Mouse (Mus musculus): Measurements from ENCODE around the gene Tmem235.

The Tmem235 gene

GRCm38 (mm10) chr11:117864805-117865204 lies 4.3 kb downstream of the Tmem235 start:
- no peak for DNase-seq (ENCODE audit: low read depth, low spot score)

DNA sequence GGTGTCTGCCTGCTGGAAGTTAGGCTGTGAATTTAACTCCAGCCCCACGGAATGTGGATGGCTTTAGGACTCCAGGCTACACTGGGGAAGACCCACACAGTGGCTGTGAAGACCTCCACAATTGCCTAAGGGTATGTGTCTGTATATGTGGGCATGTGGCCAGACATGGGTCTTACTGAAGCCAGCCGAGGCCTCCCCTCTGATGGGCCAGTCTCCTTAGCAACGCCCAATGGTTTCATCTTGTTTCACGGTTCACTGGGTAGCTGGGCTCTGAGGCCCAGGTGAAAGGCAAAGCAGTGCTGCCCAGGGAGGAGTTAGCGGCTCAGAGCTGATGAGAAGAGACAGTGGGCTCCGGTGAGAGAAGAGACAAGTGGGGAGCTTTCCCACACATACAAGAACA lies 5.4 kb downstream of the Tmem235 start:
- no peak for DNase-seq (ENCODE audit: low read depth, low spot score)

GRCm38 (mm10) chr11:117870688-117871365 lies 10.3 kb downstream of the Tmem235 start:
- peak; percentile 85 for DNase-seq (ENCODE audit: low read depth, low spot score)

GRCm38 (mm10) chr11:117871376-117871775 lies 10.8 kb downstream of the Tmem235 start:
- DNase-seq (ENCODE audit: low read depth, low spot score): no peak

DNA sequence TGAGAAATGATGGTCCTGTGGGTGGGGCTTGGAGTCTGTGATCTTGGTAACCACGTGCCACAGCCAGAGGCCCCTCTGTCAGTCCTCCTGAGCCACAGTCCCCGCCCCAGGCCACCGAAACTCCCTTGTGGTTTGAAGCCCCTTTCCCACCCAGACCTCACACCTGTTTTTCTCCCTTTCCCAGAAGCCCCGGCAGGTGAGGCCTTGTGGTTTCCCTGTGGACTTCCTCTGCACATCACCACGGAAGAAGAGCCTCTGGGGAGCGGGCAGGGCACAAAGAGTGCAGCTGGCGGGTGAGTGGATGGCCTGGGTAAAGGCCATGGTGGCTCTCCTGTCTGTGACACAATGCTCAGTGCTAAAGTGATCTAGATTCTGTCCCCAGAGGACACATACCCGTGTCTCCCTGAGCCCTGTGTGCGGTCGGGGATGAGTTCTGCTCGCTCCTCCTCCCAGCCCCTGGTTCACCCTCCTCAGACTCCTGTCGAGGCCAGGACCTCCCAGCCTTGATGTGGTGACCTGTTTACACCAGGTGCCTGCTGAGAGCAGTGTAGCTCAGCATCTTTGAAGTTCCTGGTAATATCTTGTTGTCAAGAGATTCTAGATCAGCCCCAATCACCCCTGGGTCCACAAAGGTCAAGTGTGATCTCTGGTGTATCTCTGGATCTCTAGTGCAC lies 11.5 kb downstream of the Tmem235 start:
- no peak for DNase-seq (ENCODE audit: low read depth, low spot score)

DNA sequence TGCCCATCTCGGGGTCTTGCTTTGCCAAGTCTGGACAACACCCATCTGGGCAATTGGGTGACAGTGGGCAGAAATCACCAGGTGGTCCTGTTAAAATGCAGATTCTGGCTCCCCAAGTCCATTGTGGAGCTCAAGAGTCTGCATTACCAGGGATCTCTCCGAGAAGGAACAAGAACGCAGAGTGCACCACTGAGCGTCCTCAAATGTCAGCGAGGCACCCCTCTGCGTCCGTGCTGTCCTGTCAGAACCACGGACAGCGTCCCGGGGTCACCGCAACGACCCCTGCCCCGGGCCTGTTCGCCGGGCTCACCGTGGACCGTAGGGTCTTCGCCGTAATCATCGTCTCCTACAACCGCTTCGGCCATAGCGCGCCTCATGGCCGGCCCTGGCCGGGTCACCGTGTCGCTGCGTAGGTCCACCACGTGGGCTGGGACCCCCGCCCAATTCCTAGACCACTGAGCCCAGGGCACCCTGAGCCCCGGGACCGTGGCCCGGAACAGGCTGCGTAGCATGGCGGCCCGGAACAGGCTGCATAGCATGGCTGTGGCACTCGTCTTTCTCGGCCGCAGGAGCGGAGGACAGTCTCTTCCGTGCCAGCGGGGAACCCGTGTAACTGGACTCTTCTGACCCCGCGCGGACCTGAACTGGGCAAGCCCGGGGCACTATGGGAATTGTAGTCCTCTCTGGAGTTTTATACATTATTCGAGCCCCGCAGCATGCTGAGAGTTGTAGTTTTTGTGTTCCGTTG lies 12.5 kb downstream of the Tmem235 start, which contains the start of gene Tha1:
Gene Tha1, minus strand, starts transcription at position 621 of the 748 bp plus-strand sequence.
- no peak for DNase-seq (ENCODE audit: low read depth, low spot score)

GRCm38 (mm10) chr11:117874419-117874818 lies 13.9 kb downstream of the Tmem235 start:
- DNase-seq (ENCODE audit: low read depth, low spot score): peak; percentile 72

DNA sequence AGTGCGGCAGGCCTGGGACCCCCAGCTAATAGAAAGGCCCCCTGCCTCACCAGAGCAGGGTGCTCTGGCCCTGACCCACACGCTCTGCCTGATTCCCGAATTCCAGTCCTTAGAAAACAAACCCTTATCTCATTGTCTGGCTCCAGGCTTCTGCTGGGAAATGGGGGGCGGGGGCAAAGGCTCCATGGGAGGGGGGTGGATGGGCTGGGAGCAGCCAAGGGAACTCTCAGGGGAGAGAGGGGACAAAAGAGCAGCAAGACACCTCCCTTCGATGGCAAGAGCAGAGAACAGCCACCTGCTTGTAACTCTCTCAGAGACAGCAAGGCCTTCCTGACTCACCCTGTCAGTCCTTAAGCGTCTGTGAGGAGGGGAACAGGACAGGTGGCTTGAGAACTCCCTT lies 15.1 kb downstream of the Tmem235 start:
- DNase-seq (ENCODE audit: low read depth, low spot score): peak; percentile 49

- no peak for DNase-seq (ENCODE audit: low read depth, low spot score)
Measured at GRCm38 (mm10) chr11:117877917-117878745, 17.6 kb downstream of the Tmem235 start.

GRCm38 (mm10) chr11:117878892-117879291 lies 18.3 kb downstream of the Tmem235 start:
- peak; percentile 55 for DNase-seq (ENCODE audit: low read depth, low spot score)

DNA sequence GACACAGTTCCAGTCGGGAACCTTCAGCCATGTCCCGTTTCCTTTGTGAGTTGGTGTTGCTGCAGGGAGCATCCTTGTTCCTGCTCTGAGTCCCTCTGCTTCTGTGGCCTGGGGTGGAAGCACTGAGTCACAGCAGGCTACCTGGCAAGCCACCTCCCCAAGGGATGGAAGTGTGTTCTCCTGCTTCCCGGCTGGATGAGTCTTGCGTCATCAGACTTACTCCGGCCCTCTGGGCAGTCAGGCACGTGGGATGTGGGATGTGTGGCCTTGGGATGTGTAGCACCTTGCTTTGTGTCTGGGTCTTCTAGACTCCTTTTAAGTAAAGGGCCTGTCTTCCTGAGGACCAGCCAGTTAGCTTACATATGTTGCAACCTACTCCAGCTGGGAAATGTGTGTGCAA lies 19.1 kb downstream of the Tmem235 start:
- no peak for DNase-seq (ENCODE audit: low read depth, low spot score)

DNA sequence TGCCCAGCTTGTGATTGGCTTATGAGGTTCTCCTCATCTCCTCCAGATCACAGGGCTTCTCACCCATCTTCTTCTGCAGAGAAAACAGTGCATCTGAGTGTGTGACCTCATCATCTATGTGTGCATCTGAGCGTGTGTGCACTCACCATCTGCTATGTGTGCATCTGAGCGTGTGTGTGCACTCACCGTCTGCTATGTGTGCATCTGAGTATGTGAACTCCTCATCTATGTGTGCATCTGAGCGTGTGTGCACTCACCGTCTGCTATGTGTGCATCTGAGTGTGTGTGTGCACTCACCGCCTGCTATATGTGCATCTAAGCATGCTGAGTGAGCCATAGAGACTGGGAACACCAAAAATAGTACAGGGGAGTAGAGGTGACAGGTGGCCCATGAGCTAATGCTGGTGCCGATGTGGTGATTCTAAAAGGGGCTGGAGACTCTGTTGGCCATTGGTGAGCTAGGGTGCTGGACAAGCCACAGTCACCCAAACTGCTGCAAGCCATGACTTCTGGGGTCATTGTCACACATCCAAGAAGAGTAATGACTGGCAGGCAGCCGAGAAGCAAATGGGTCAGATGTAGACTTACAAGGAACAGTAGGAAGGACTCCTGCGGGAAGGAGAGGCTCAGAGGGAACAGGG lies 19.9 kb downstream of the Tmem235 start:
- no peak for DNase-seq (ENCODE audit: low read depth, low spot score)

- no peak for DNase-seq (ENCODE audit: low read depth, low spot score)
Measured at GRCm38 (mm10) chr11:117880977-117881358, 20.4 kb downstream of the Tmem235 start.

GRCm38 (mm10) chr11:117881787-117882186 lies 21.2 kb downstream of the Tmem235 start:
- no peak for DNase-seq (ENCODE audit: low read depth, low spot score)

DNA sequence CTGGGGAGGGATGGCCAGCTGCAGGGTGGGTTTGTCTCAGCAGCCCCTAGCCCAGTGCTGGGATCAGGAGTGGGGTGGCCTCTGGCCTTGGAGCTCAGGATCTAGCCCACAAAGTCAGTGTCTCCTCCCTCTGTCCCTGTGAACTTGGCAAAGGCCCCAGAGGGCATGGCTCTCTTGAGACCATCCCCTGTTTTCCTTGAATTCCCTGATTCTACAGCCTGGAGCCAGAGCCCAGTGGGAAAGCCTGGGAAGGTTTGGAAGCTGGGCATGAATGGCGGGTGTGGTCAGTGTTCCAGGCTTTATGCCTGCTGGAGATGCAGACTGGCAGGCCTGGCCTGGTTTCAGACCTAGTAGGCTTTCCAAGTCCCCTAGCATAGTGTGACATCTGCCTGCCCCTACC lies 21.7 kb downstream of the Tmem235 start:
- DNase-seq (ENCODE audit: low read depth, low spot score): no peak

DNA sequence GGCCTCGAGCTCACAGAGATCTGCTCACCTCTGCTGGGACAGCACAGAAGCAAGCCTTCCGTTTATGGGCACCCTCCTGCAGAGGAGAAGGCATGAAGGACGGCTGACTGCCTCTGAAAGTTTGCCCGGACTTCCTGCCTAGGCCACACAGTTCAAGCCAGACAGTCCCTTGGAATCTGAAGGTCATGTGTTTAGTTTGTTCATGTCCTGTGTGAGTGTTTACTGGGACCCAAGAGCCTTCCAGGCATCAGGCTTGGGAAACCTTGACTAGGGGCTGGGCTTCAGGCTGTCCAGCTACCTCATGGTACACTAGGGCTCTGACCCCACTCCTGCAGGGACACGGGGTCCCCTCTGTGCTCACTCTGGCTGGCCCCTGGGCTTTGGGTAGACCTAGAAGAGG lies 25.4 kb downstream of the Tmem235 start:
- no peak for DNase-seq (ENCODE audit: low read depth, low spot score)

GRCm38 (mm10) chr11:117888168-117888852 lies 27.8 kb downstream of the Tmem235 start:
- DNase-seq (ENCODE audit: low read depth, low spot score): peak; percentile 88

DNA sequence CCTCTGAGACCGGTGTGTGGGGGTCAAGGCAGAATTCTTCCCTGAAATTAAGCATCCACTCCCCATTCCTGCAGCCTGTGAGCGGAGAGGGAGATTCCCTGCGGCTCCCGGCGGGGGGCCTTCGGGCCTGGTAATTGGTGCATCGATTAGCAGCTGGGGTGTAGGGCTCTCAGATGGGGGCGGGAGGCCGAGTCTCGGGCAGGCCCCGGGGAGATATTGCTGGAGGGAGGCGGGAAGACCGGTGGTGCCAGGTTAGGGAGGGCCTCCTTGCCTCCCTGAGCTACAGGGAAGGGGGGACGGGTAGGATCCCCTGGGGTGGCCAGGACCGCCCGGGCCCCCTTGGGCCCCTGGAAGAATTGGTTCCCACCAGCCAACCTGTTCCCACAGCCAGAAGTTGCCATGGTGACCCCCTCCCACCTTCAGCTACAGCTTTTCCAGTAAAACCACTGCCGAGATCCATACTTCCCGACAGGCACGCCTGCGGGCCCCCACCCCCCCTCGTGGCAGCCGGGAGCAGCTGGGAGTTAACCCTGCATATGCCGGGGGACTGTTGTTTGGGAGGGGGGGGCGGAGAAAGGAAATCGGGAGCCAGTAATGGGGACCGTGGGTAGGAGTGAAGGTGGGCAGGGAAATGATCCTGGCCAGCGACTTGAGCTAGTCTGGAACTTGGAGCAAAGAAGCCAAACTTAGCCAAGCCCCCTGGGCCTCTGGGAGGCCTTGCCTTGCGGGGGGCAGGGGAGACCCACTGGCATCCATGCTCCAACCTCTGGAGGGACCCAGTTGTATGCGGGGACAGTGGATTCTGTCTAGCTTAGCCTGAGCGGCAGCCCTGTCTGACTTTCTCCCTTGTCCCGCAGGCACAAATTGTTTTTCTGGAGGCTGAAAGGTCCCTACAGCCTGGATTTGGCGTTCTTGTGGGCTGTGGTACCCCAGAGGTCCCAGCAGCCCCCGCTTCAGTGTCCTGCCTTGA lies 28.6 kb downstream of the Tmem235 start:
- DNase-seq (ENCODE audit: low read depth, low spot score): peak; percentile 90

GRCm38 (mm10) chr11:117889887-117890340 lies 29.4 kb downstream of the Tmem235 start:
- DNase-seq (ENCODE audit: low read depth, low spot score): no peak
